In the genomic region with DNA sequence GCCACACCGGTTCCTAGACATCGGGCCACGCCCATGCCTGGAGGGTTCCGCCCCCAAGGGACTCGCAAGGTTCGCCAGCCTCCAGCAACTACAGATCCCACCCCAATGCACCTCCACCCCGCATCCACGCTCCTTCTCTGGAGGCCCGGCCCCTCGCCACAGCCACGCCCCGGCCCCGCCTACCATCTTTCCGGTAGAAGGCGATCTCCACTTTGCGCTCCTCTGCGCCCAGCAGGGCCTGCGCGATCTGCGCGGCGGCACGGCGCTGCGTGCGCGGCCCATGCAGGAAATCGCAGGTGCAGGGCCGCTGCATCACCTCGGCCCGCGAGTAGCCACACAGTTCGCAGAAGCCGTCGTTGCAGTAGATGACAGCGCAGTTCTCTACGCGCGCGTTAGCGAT, we compare ENCODE assay signal across 8 mouse cellular contexts. TPM values are rescaled to one million over a fixed set of nuclear protein-coding genes. Genes with fewer than 3 reads are reported as not detected.
DNase-seq lines count a peak whose midpoint lies in the region; ATAC-seq and TF ChIP-seq lines count a peak whose summit lies in the region.

No protein-coding gene starts in this region.

- ATAC-seq in heart, embryonic 13.5 days (ENCODE audit: extremely low read depth, insufficient number of reproducible peaks, low FRiP score, low TSS enrichment) = no peak
- peak; percentile 53 for ATAC-seq in kidney, embryonic 16.5 days (ENCODE audit: low FRiP score, low TSS enrichment)
- ATAC-seq in liver, embryonic 14.5 days (ENCODE audit: insufficient read depth) = peak; percentile 59
- peak; percentile 66 for ATAC-seq in stomach, embryonic 14.5 days (ENCODE audit: insufficient number of reproducible peaks, insufficient read depth, low FRiP score, low read depth)

- DNase-seq in layer of hippocampus, adult 18-20 months (ENCODE audit: low spot score in 2 of 2) = peak; percentile 59
- no peak for DNase-seq in layer of hippocampus, postnatal 14 days (ENCODE audit: low spot score in 2 of 2)
- DNase-seq in embryonic facial prominence, embryonic 10.5 days (ENCODE audit: low spot score) = peak; percentile 84
- peak; percentile 31 to 44 (median 35) for DNase-seq in liver, embryonic 14.5 days (ENCODE audit: low read depth in 3 of 3, low spot score in 3 of 3)
- peak; percentile 71 to 74 for DNase-seq in natural killer cell, adult 2 months (ENCODE audit: low spot score in 2 of 2)

- peak overlapping the region; percentile 87 for H3K4me2 ChIP-seq in heart, embryonic 13.5 days
- peak overlapping the region; percentile 98 for H3K4me2 ChIP-seq in kidney, embryonic 16.5 days (replicated peaks; ENCODE audit: low read depth, low read length)
- peak overlapping the region; percentile 69 for H3K4me2 ChIP-seq in liver, embryonic 14.5 days (ENCODE audit: low read depth)
- H3K4me2 ChIP-seq in stomach, embryonic 14.5 days (replicated peaks; ENCODE audit: low read depth, low read length) = peak overlapping the region; percentile 99

- no peaks in the 10 kb centered on the region for H3K9me3 ChIP-seq in embryonic facial prominence, embryonic 10.5 days
- no peaks in the 10 kb centered on the region for H3K9me3 ChIP-seq in heart, embryonic 13.5 days
- no peaks in the 10 kb centered on the region for H3K9me3 ChIP-seq in kidney, embryonic 16.5 days (ENCODE audit: low read length)
- H3K9me3 ChIP-seq in liver, embryonic 14.5 days (ENCODE audit: control insufficient read depth, low read length) = no peaks in the 10 kb centered on the region
- no peaks in the 10 kb centered on the region for H3K9me3 ChIP-seq in stomach, embryonic 14.5 days (ENCODE audit: control insufficient read depth, low read depth, low read length)

- peak overlapping the region; percentile 64 for H3K4me3 ChIP-seq in embryonic facial prominence, embryonic 10.5 days
- H3K4me3 ChIP-seq in heart, embryonic 13.5 days = peak overlapping the region; percentile 90
- peak overlapping the region; percentile 54 for H3K4me3 ChIP-seq in kidney, embryonic 16.5 days (ENCODE audit: low read length)
- H3K4me3 ChIP-seq in liver, embryonic 14.5 days (ENCODE audit: insufficient read depth in 1 of 2, low read depth in 2 of 2, low read length in 2 of 2) = peak overlapping the region; percentile 35 to 41
- H3K4me3 ChIP-seq in stomach, embryonic 14.5 days (ENCODE audit: low read depth, low read length) = peak overlapping the region; percentile 43

- under 1% methylated on average over 41 of the region's 41 CpGs for WGBS in embryonic facial prominence, embryonic 10.5 days
- under 1% methylated on average over 41 of the region's 41 CpGs for WGBS in heart, embryonic 13.5 days
- WGBS in kidney, embryonic 16.5 days = under 1% methylated on average over 41 of the region's 41 CpGs
- under 1% methylated on average over 41 of the region's 41 CpGs for WGBS in liver, embryonic 14.5 days (ENCODE audit: insufficient replicate concordance)
- WGBS in stomach, embryonic 14.5 days = under 1% methylated on average over 41 of the region's 41 CpGs

- peaks cover 78% of the 10 kb centered on the region for H3K4me1 ChIP-seq in embryonic facial prominence, embryonic 10.5 days
- H3K4me1 ChIP-seq in heart, embryonic 13.5 days = peaks cover 87% of the 10 kb centered on the region
- H3K4me1 ChIP-seq in kidney, embryonic 16.5 days (ENCODE audit: insufficient read depth, low read length) = peaks cover 73% of the 10 kb centered on the region
- H3K4me1 ChIP-seq in liver, embryonic 14.5 days (replicated peaks; ENCODE audit: control insufficient read depth in 2 of 2, insufficient read depth in 2 of 2, low read length in 1 of 2) = peaks cover 5 to 22% of the 10 kb centered on the region in 2 experiments; a peak in 3 of 4 replicates
- H3K4me1 ChIP-seq in stomach, embryonic 14.5 days (ENCODE audit: control insufficient read depth, insufficient read depth, low read length) = peaks cover 68% of the 10 kb centered on the region

- H3K9ac ChIP-seq in heart, embryonic 13.5 days = peak overlapping the region; percentile 99
- H3K9ac ChIP-seq in kidney, embryonic 16.5 days (replicated peaks; ENCODE audit: low read length) = peak overlapping the region; percentile 68
- H3K9ac ChIP-seq in liver, embryonic 14.5 days (replicated peaks) = no peak overlapping the region
- H3K9ac ChIP-seq in stomach, embryonic 14.5 days (replicated peaks; ENCODE audit: low read depth, low read length) = peak overlapping the region; percentile 25; the same call in 1 of the 2 replicates

- TF ChIP-seq EP300 in liver, embryonic 14.5 days (IDR thresholded peaks at IDR 0.05; ENCODE audit: low read depth) = no peak

- peak overlapping the region; percentile 16; the same call in 1 of the 2 replicates for H3K27ac ChIP-seq in embryonic facial prominence, embryonic 10.5 days (replicated peaks)
- H3K27ac ChIP-seq in heart, embryonic 13.5 days (replicated peaks) = peak overlapping the region; percentile 99
- H3K27ac ChIP-seq in kidney, embryonic 16.5 days (ENCODE audit: low read length) = no peak overlapping the region
- no peak overlapping the region for H3K27ac ChIP-seq in liver, embryonic 14.5 days
- H3K27ac ChIP-seq in stomach, embryonic 14.5 days (ENCODE audit: low read length) = peak overlapping the region; percentile 69; the same call in 1 of the 2 replicates

- TF ChIP-seq CTCF in liver, embryonic 14.5 days (IDR thresholded peaks at IDR 0.05; ENCODE audit: low read depth) = no peak

- no peaks in the 10 kb centered on the region for H3K36me3 ChIP-seq in embryonic facial prominence, embryonic 10.5 days (replicated peaks)
- H3K36me3 ChIP-seq in heart, embryonic 13.5 days = peaks cover 33% of the 10 kb centered on the region
- no peaks in the 10 kb centered on the region for H3K36me3 ChIP-seq in kidney, embryonic 16.5 days (ENCODE audit: insufficient read depth, low read length)
- no peaks in the 10 kb centered on the region for H3K36me3 ChIP-seq in liver, embryonic 14.5 days (replicated peaks; ENCODE audit: control insufficient read depth, insufficient read depth, low read depth)
- no peaks in the 10 kb centered on the region for H3K36me3 ChIP-seq in stomach, embryonic 14.5 days (ENCODE audit: control insufficient read depth, insufficient read depth, low read length)

- peaks cover 89% of the 10 kb centered on the region for H3K27me3 ChIP-seq in embryonic facial prominence, embryonic 10.5 days (replicated peaks; ENCODE audit: low read depth, poor library complexity, severe bottlenecking)
- no peaks in the 10 kb centered on the region; the same call in 1 of the 2 replicates for H3K27me3 ChIP-seq in heart, embryonic 13.5 days (replicated peaks)
- H3K27me3 ChIP-seq in kidney, embryonic 16.5 days (ENCODE audit: insufficient read depth, low read length) = peaks cover 21% of the 10 kb centered on the region
- peaks cover 51% of the 10 kb centered on the region for H3K27me3 ChIP-seq in liver, embryonic 14.5 days (ENCODE audit: control insufficient read depth, insufficient read depth, low read length)
- H3K27me3 ChIP-seq in stomach, embryonic 14.5 days (ENCODE audit: control insufficient read depth, insufficient read depth, low read length) = no peaks in the 10 kb centered on the region

RNA-seq across cellular contexts. Expression of gene Kcnh2, which starts 3.3 kb away (rescaled TPM):
- 10 to 100 TPM; 23.0 to 26.8 TPM for total RNA-seq in layer of hippocampus, adult 18-20 months (2021)
- 10 to 100 TPM; 17.9 to 19.2 TPM for total RNA-seq in layer of hippocampus, postnatal 14 days (2021)
- polyA plus RNA-seq in embryonic facial prominence, embryonic 10.5 days (2016; fragmentation: Nextera tagmentation; extraction: Ambion mirVana) = 10.9 and 13.7 TPM in 2 replicates
- 24.4 and 26.2 TPM in 2 replicates for polyA plus RNA-seq in heart, embryonic 13.5 days (2015; fragmentation: Nextera tagmentation; extraction: Ambion mirVana)
- 5.9 and 6.5 TPM in 2 replicates for polyA plus RNA-seq in kidney, embryonic 16.5 days (2015; fragmentation: Nextera tagmentation; extraction: Ambion mirVana)
- polyA plus RNA-seq in liver, embryonic 14.5 days (2012; rRNA removed) = 0.44 and 0.93 TPM in 2 replicates
- polyA plus RNA-seq in liver, embryonic 14.5 days (2014; fragmentation: Nextera tagmentation; extraction: Ambion mirVana) = 0.05 and 0.28 TPM in 2 replicates
- polyA plus RNA-seq in stomach, embryonic 14.5 days (2014; fragmentation: Nextera tagmentation; extraction: Ambion mirVana) = 8.9 and 9.8 TPM in 2 replicates

RNA-seq across cellular contexts. Expression of gene Nos3, which starts 16.5 kb away (rescaled TPM):
- total RNA-seq in layer of hippocampus, adult 18-20 months (2021) = 1 to 10 TPM; 6.8 to 7.0 TPM
- total RNA-seq in layer of hippocampus, postnatal 14 days (2021) = 1 to 10 TPM; 9.4 to 10.0 TPM
- polyA plus RNA-seq in embryonic facial prominence, embryonic 10.5 days (2016; fragmentation: Nextera tagmentation; extraction: Ambion mirVana) = 7.6 and 7.7 TPM in 2 replicates
- 34.0 and 35.0 TPM in 2 replicates for polyA plus RNA-seq in heart, embryonic 13.5 days (2015; fragmentation: Nextera tagmentation; extraction: Ambion mirVana)
- polyA plus RNA-seq in kidney, embryonic 16.5 days (2015; fragmentation: Nextera tagmentation; extraction: Ambion mirVana) = 19.7 and 20.3 TPM in 2 replicates
- polyA plus RNA-seq in liver, embryonic 14.5 days (2012; rRNA removed) = 1.3 and 1.4 TPM in 2 replicates
- polyA plus RNA-seq in liver, embryonic 14.5 days (2014; fragmentation: Nextera tagmentation; extraction: Ambion mirVana) = 1.5 TPM in 2 replicates
- 4.6 and 4.9 TPM in 2 replicates for polyA plus RNA-seq in stomach, embryonic 14.5 days (2014; fragmentation: Nextera tagmentation; extraction: Ambion mirVana)

RNA-seq across cellular contexts. Expression of gene Atg9b, which starts 43.8 kb away (rescaled TPM):
- total RNA-seq in layer of hippocampus, adult 18-20 months (2021) = 1 to 10 TPM; 3.0 to 3.7 TPM
- 1 to 10 TPM; 2.8 to 3.4 TPM for total RNA-seq in layer of hippocampus, postnatal 14 days (2021)
- polyA plus RNA-seq in embryonic facial prominence, embryonic 10.5 days (2016; fragmentation: Nextera tagmentation; extraction: Ambion mirVana) = 0.69 and 0.83 TPM in 2 replicates
- 0.87 and 1.4 TPM in 2 replicates for polyA plus RNA-seq in heart, embryonic 13.5 days (2015; fragmentation: Nextera tagmentation; extraction: Ambion mirVana)
- polyA plus RNA-seq in kidney, embryonic 16.5 days (2015; fragmentation: Nextera tagmentation; extraction: Ambion mirVana) = 1.0 and 1.7 TPM in 2 replicates
- 0.42 and 0.57 TPM in 2 replicates for polyA plus RNA-seq in liver, embryonic 14.5 days (2012; rRNA removed)
- 0.14 and 0.35 TPM in 2 replicates for polyA plus RNA-seq in liver, embryonic 14.5 days (2014; fragmentation: Nextera tagmentation; extraction: Ambion mirVana)
- polyA plus RNA-seq in stomach, embryonic 14.5 days (2014; fragmentation: Nextera tagmentation; extraction: Ambion mirVana) = 0.57 and 0.68 TPM in 2 replicates

RNA-seq across cellular contexts. Expression of gene Abcb8, which starts 45.3 kb away (rescaled TPM):
- 10 to 100 TPM; 57.0 to 60.1 TPM for total RNA-seq in layer of hippocampus, adult 18-20 months (2021)
- total RNA-seq in layer of hippocampus, postnatal 14 days (2021) = 10 to 100 TPM; 43.0 to 54.1 TPM
- polyA plus RNA-seq in embryonic facial prominence, embryonic 10.5 days (2016; fragmentation: Nextera tagmentation; extraction: Ambion mirVana) = 53.6 and 57.2 TPM in 2 replicates
- polyA plus RNA-seq in heart, embryonic 13.5 days (2015; fragmentation: Nextera tagmentation; extraction: Ambion mirVana) = 62.0 and 63.4 TPM in 2 replicates
- 76.1 and 80.3 TPM in 2 replicates for polyA plus RNA-seq in kidney, embryonic 16.5 days (2015; fragmentation: Nextera tagmentation; extraction: Ambion mirVana)
- polyA plus RNA-seq in liver, embryonic 14.5 days (2012; rRNA removed) = 16.9 and 20.4 TPM in 2 replicates
- polyA plus RNA-seq in liver, embryonic 14.5 days (2014; fragmentation: Nextera tagmentation; extraction: Ambion mirVana) = 18.0 and 19.5 TPM in 2 replicates
- polyA plus RNA-seq in stomach, embryonic 14.5 days (2014; fragmentation: Nextera tagmentation; extraction: Ambion mirVana) = 46.2 and 52.5 TPM in 2 replicates

Comparison
In these comparisons a context has a peak if more than half of its experiments do, and no peak if none do; other contexts are left out.
1. DNase-seq: peak in layer of hippocampus, adult 18-20 months (2 of 2), embryonic facial prominence, embryonic 10.5 days (single experiment), liver, embryonic 14.5 days (3 of 3) and natural killer cell, adult 2 months (2 of 2); none in layer of hippocampus, postnatal 14 days (0 of 2).
2. H3K27ac ChIP-seq: peak in embryonic facial prominence, embryonic 10.5 days (single experiment), heart, embryonic 13.5 days (single experiment) and stomach, embryonic 14.5 days (single experiment); none in kidney, embryonic 16.5 days (single experiment) and liver, embryonic 14.5 days (single experiment).
3. H3K4me3 ChIP-seq: peak in every context shown above with its lines; median percentile 90 in heart, embryonic 13.5 days; 64 in embryonic facial prominence, embryonic 10.5 days; 54 in kidney, embryonic 16.5 days; 43 in stomach, embryonic 14.5 days; 38 in liver, embryonic 14.5 days.
4. Peak in every context shown above with its lines, with median percentiles within 50 percentile points of each other: H3K4me2 ChIP-seq.